Mouse (Mus musculus) G1E (cell line): ENCODE measurements at regions not wholly inside any gene's neighbourhood (a gene's known extent, or its start where the extent isn't known, plus 50 kb on each side); places are given as distances from the start of the nearest gene placed in this dataset.

ENCODE experiments used
- CTCF ChIP-seq: IDR thresholded peaks from 2 replicates; pipeline ENCODE4 v1.5.1; 2012; ENCODE audit warnings: low read depth, low read length, inconsistent platforms, mixed read lengths
- GATA1 ChIP-seq: IDR thresholded peaks from 2 replicates; pipeline ENCODE4 v1.6.1; 2012; ENCODE audit warnings: borderline replicate concordance, low read length, inconsistent platforms, mixed read lengths

DNA sequence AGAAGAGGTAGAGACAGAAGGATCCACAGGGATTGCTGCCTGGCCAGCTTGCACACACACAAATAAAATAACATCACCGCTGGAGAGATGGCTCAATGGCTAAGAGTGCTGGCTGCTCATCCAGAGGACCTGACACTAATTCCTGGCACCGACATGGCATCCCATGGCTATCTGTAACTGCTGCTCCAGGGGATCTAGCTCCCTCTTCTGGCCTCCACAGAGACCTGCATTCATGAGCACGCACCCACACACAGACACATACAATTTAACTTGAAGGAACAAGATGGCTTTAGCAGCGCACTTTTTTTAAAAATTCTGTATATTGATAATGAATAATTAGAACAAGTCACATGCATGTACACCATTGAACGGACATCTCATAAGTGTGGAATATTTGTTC lies 110.1 kb upstream of the Tbx3 start:
- no peak for TF ChIP-seq CTCF
- TF ChIP-seq GATA1, result no peak
